Mouse (Mus musculus): ENCODE data around the gene Lsp1. TPM values are rescaled to one million over a fixed set of nuclear protein-coding genes. Genes with fewer than 3 reads are reported as not detected.

Gene Lsp1
- total RNA-seq, 2 experiments from 2014 or later, result 93.3 to 108 TPM

DNA sequence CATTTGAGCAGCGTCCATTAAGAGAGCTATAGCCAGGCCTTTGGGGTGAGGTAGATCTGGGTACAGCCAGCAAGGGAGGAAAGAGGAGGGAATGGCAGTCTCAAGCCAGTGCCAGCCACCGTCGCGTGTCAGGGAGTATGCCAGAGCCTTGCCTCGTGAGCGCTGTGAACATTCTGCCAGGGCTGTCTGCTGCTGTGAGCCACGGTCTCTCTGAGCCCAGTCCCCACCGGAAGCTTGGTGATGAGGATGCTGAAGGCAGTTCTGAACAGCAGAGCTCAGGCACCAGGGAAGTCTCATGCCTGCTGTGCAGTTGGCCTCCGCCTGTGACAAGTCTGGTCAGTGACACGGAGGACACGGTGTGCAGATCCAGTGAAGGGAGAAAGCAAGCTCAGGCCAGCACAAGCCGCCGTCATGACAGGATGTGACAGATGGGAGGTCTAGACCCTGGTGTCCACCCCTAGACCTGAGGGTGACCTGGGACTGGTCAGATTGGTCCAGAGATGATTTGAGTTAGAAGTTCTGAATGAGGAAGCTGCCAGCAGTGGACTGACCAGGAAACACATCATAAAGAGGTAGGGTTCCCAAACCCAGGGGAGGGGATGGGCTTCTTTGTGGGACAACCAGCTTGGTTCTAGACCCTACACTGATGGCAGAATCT, 16.3 kb downstream of the Lsp1 start:
- DNase-seq, result peak; percentile 46

- no peak for DNase-seq
Measured at GRCm38 (mm10) chr7:142478001-142478400, 17.4 kb downstream of the Lsp1 start.

DNA sequence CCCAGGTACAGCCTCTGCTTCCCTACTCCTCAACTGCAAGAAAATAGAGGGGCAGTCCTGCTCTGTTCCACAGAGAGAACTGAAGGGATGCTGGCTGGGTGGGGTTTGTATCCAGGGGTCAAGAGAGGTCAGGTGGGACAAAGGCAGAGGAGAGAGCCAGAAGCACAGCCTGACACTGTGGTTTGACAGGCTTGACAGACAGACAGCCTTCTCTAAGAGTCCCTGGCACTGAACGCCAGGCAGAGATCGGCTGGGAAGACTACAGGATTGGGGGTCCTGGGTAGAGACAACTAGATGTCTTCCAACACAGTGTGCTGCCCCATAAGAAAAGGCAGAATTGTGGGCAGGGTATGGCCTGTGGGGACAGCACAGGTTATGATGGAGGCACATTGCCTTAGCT, 18.0 kb downstream of the Lsp1 start:
- peak; percentile 17 for DNase-seq

- no peak for DNase-seq
Measured at GRCm38 (mm10) chr7:142479307-142479706, 18.7 kb downstream of the Lsp1 start.

- peak; percentile 7 for DNase-seq
Measured at GRCm38 (mm10) chr7:142479886-142480285, 19.3 kb downstream of the Lsp1 start.

- peak; percentile 17 for DNase-seq
Measured at GRCm38 (mm10) chr7:142480661-142481060, 20.1 kb downstream of the Lsp1 start.

- DNase-seq, result peak; percentile 89
Measured at GRCm38 (mm10) chr7:142481186-142481567, 20.6 kb downstream of the Lsp1 start.

- peak; percentile 86 for DNase-seq
Measured at GRCm38 (mm10) chr7:142481568-142482255, 21.1 kb downstream of the Lsp1 start.

DNA sequence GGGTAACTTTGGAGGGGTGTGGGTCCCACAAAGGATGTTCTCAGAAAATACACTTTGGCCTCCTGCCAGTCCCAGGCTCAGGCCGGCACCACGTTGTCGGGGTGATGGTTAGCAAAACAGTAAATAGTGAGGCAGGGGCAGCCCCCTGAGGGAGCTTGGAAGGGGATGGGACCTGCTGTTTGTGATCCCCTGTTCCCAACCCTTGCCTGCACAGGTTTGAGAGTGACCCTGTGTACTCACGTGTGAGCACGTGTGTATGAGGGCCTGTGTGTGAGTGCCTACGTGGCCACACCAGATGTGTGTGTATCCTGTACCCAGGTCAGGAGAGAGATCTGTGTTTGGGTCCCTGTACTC, 21.6 kb downstream of the Lsp1 start:
- DNase-seq, result peak; percentile 73

GRCm38 (mm10) chr7:142483136-142483535, 22.5 kb downstream of the Lsp1 start:
- DNase-seq, result peak; percentile 68

- DNase-seq, result peak; percentile 70
Measured at GRCm38 (mm10) chr7:142484780-142485179, 24.2 kb downstream of the Lsp1 start.

DNA sequence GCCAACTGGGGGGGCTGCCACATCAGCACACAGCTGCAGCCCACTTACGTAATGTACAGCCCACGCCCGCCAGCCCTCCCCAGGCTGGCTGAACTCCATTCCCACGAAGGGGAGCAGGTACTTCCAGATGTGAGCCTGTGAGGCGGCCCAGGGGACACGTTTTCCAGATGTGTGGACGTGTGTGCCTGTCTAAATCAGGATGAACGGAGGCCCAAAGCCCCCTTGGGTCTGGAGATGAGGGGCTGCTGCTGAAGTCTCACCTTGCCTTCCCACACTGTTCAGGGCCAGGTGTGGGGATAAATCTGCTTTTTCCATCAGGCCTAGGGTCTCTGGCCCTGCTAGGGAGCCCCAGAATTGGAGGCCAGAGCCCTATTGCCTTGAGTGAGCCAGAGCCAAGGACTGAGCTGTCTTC, 26.1 kb downstream of the Lsp1 start:
- DNase-seq, result no peak

- peak; percentile 70 for DNase-seq
Measured at GRCm38 (mm10) chr7:142487341-142487859, 26.8 kb downstream of the Lsp1 start.

DNA sequence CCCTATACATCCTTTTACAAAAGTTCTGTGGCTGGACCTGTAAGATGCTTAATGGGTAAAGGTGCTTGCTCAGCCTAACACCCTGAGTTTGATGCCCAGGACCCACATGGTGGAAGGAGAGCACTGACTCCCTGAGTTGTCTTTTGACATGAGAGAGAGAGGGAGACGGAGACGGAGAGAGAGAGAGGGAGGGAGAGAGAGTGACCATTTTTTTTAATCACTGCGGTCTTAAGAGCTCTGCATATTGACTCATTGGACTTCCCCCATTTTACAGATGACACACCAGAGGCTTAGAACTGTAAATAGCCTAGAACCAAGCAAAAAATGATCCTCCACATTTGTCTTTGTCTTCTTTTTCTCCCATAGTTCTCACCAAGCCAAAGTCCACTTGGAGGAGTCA, 27.4 kb downstream of the Lsp1 start:
- no peak for DNase-seq

DNA sequence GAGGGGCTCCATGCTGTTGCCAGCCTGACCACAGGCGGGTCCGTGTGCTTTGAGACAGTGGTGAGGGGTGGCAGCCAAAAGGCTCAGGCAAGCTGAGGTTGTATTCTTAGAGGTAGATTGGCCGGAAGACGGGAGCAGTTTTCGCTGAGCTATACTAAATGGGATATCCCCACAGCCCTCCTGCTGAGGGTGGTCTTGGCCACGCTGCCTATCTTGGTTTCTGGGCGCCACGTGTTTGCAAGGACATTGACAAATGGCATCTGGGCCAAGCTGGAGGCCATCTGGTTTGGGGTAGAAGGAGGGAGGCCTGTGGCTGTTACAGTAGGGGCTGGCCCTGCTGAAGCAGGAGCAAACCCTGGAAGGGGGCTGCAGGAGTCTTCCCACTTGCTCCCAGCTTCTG, 32.9 kb downstream of the Lsp1 start:
- peak; percentile 8 for DNase-seq

DNA sequence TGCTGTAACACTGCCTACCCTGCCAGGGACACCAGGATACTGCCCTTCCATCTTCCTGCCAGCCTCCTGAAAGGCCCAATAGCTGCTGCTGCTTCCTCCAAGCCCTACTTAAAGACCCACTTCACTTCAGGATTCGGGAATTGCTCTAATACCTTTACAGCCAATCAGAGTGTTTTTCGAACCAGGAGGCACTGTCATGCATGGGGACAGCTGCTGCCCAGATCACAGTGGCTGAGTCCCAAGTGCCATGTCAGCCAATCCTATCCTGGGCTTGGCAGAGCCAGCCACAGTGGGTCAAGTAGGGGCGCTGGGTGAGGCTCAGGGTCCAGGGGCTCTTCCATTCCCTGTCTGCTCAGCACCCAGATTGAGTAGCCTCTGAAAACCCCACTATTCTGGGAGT, 35.5 kb downstream of the Lsp1 start:
- DNase-seq, result no peak

DNA sequence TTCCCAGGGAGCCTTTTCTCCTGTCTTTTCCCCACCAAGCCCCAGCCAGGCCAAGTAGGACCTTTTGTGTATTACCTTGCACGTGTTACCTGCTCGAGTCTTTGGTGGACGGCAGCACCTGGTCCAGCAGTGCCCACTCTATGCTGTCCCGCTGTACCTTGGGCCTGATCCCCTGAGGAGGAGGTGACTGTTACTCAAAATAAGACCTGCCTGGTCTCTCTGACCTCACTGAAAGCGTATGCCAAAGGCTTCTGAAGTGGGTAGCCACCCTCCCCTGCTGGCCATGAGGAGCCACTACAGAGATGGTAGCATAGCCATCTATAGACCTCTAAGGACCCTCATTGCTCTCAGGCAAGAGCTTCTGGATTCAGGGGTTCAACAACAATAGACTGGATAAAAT, 36.2 kb downstream of the Lsp1 start:
- DNase-seq, result peak; percentile 51

GRCm38 (mm10) chr7:142497775-142498174, 37.2 kb downstream of the Lsp1 start:
- DNase-seq, result peak; percentile 69

GRCm38 (mm10) chr7:142498575-142498974, 38.0 kb downstream of the Lsp1 start, which contains the start of gene Tnnt3:
TSS of gene Tnnt3 (plus strand) at chr7:142498836.
- DNase-seq, result no peak

- no peak for DNase-seq
Measured at GRCm38 (mm10) chr7:142499010-142499721, 38.6 kb downstream of the Lsp1 start.

DNA sequence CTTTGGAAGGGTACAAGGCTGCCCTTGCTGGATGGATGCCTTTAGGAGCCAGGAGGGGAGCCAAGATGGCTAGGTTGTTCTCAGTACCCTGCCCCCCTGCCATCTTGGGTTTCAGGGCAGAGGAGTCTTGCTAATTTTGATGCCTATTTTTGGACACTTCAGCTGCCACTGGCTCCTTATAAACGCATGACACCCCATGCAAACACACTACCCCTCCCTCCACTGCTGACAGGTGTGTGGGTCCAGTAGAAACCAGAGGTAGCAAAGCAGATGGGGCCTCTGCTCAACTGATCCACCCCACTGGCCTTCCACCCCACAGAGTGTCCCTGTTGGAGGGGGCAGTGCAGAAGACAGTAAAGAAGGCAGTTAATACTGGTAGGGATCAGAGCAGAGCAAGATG, 39.4 kb downstream of the Lsp1 start:
- no peak for DNase-seq

DNA sequence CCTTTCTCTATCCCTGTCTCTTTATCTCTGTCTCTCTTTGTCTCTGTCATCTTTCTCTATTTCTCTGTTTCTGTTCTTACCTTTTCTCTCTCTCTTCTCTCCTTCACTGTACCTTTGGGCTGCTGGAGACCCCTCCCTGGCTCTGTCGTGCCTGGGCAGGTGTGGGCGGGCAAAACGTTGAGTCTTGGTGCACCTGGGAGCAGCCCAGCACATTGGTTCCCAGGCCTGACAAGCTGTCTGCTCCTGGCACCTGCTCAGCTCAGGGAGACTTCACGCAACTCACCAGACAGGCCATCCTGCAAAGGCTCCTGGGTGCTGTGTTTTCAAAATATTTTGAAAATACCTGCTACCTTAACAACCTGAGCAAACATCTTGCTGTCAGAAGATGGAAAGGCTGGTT, 42.6 kb downstream of the Lsp1 start:
- DNase-seq, result no peak

DNA sequence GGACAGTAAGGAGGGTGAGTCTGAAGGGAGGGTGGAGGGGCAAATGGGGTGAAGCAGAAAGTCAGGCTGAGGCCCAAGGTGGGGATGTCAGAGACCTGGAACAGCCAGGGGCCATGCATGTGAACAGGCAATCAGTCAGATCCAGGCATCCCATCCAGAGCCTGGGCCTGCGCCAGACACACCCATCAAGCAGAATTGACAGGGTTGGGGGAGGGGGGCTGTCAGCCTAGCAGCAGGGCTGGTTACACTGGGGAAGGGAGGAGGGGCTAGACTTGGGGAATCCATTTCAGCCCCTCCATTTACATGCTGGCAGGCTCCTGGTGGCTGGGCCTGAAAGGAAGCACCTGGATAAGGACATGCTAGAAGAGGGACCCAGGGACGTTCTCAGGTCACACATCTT, 45.3 kb downstream of the Lsp1 start:
- no peak for DNase-seq
